Mouse (Mus musculus) Patski (cell line): ENCODE data around the gene Plxna2. TPM values are rescaled to one million over a fixed set of nuclear protein-coding genes. Genes with fewer than 3 reads are reported as not detected.

Experiments used
- ATAC-seq: fragments of 100-300 bp; one replicate; pipeline ENCODE4 v1.8.0; 2021
- CTCF ChIA-PET: fragments of 350-600 bp; sonication (Branson Sonifier 250); formaldehyde crosslinking; loops from one replicate; lab custom pipeline; 2022; ENCODE audit warnings: inconsistent platforms; lab: Charles Lee
- POLR2A ChIA-PET: fragments of 350-600 bp; sonication (Branson Sonifier 250); formaldehyde crosslinking; loops from one replicate; lab custom pipeline; 2022; ENCODE audit warnings: antibody characterized with exemption, inconsistent platforms; lab: Charles Lee
- DNase-seq: peaks from one replicate; pipeline ENCODE4 v3.0.0-alpha.2; 2011; ENCODE audit warnings: low read depth, low spot score
- H3K27me3 ChIP-seq: fragments of 371-371 bp; one replicate; pipeline ENCODE4 v1.5.1; 2021
- CTCF ChIP-seq: fragments of 100-300 bp; IDR thresholded peaks from one replicate; pipeline ENCODE4 v1.5.1; 2021
- in situ Hi-C: fragments of 300-500 bp; cut with MboI; formaldehyde crosslinking; loops from 3 replicates; pipeline ENCODE4 v1.11.1; 2018; ENCODE audit warnings: low pct_unique_long_range_greater_than_20kb, mixed read lengths
- polyA plus RNA-seq: library from polyadenylated mRNA; unstranded; gene quantifications from one replicate; pipeline ENCODE4 v1.2.3, GENCODE M21; 2021

Plxna2 gene
- polyA plus RNA-seq, 1 experiment from 2014 or later: 26.2 TPM

- no peaks in the 10 kb centered on the region for H3K27me3 ChIP-seq
- in situ Hi-C loops: no loop called here
- POLR2A ChIA-PET: interaction anchor here (1.7 kb wide), 1 partner anchor 10 kb away, joined by 3 read pairs; no protein-coding TSS in a partner anchor
- no peak for TF ChIP-seq CTCF
- ATAC-seq (no peak), DNase-seq (no peak)
- CTCF ChIA-PET: interaction anchor here (0.8 kb wide), 1 partner anchor 74 kb away, joined by 3 read pairs; no protein-coding TSS in a partner anchor
Observed at GRCm38 (mm10) chr1:194693063-194693462, 75.0 kb downstream of the Plxna2 start.

GRCm38 (mm10) chr1:194693488-194693887 is 75.5 kb downstream of the Plxna2 start:
- POLR2A ChIA-PET: interaction anchor here (1.7 kb wide), 1 partner anchor 10 kb away, joined by 3 read pairs; no protein-coding TSS in a partner anchor
- TF ChIP-seq CTCF: no peak
- no peaks in the 10 kb centered on the region for H3K27me3 ChIP-seq
- in situ Hi-C loops: no loop called here
- ATAC-seq (no peak), DNase-seq (no peak)
- CTCF ChIA-PET: no interaction called here

- POLR2A ChIA-PET: interaction anchor here (0.6 to 0.8 kb wide), 2 partner anchors 71 to 73 kb away, joined by 3 read pairs; no protein-coding TSS in a partner anchor
- in situ Hi-C loops: no loop called here
- no peak for TF ChIP-seq CTCF
- no peak for ATAC-seq
- no peak for DNase-seq
- CTCF ChIA-PET: interaction anchor here (1.3 kb wide), 1 partner anchor 27 kb away, joined by 3 read pairs; no protein-coding TSS in a partner anchor
- H3K27me3 ChIP-seq: no peaks in the 10 kb centered on the region
Observed at GRCm38 (mm10) chr1:194694805-194695204, 76.8 kb downstream of the Plxna2 start.

- in situ Hi-C loops: no loop called here
- H3K27me3 ChIP-seq: no peaks in the 10 kb centered on the region
- TF ChIP-seq CTCF: no peak
- ATAC-seq: no peak
- no peak for DNase-seq
- CTCF ChIA-PET: interaction anchor here (1.0 to 2.6 kb wide), 3 partner anchors 10 to 18 kb away, joined by 3 to 5 read pairs (median 3); no protein-coding TSS in a partner anchor
- POLR2A ChIA-PET: no interaction called here
Observed at GRCm38 (mm10) chr1:194697439-194697838, 79.4 kb downstream of the Plxna2 start.

- no peak for TF ChIP-seq CTCF
- ChIA-PET CTCF (interaction anchor here (1.6 to 1.7 kb wide), 2 partner anchors 15 to 23 kb away, joined by 3 to 4 read pairs; no protein-coding TSS in a partner anchor), POLR2A (no interaction called here)
- ATAC-seq: no peak
- in situ Hi-C loops: no loop called here
- no peaks in the 10 kb centered on the region for H3K27me3 ChIP-seq
- no peak for DNase-seq
Observed at GRCm38 (mm10) chr1:194699321-194699720, 81.3 kb downstream of the Plxna2 start.

- no peak for TF ChIP-seq CTCF
- CTCF ChIA-PET: interaction anchor here (0.6 to 2.0 kb wide), 5 partner anchors 14 to 221 kb away, joined by 3 to 7 read pairs (median 6); no protein-coding TSS in a partner anchor
- no peaks in the 10 kb centered on the region for H3K27me3 ChIP-seq
- DNase-seq (no peak), ATAC-seq (no peak)
- POLR2A ChIA-PET: interaction anchor here (0.6 to 1.3 kb wide), 2 partner anchors 79 to 82 kb away, joined by 3 read pairs; no protein-coding TSS in a partner anchor
- in situ Hi-C loops: loop anchor here (25.0 kb wide), 1 partner anchor 991 kb away; no protein-coding TSS in a partner anchor
Observed at GRCm38 (mm10) chr1:194703235-194703634, 85.2 kb downstream of the Plxna2 start.

GRCm38 (mm10) chr1:194704171-194704855 is 86.3 kb downstream of the Plxna2 start:
- POLR2A ChIA-PET: no interaction called here
- DNase-seq: no peak
- in situ Hi-C loops: loop anchor here (25.0 kb wide), 1 partner anchor 992 kb away; no protein-coding TSS in a partner anchor
- H3K27me3 ChIP-seq: no peaks in the 10 kb centered on the region
- no peak for ATAC-seq
- no peak for TF ChIP-seq CTCF
- CTCF ChIA-PET: interaction anchor here (1.4 to 2.0 kb wide), 3 partner anchors 18 to 80 kb away, joined by 3 to 6 read pairs (median 6); no protein-coding TSS in a partner anchor

- in situ Hi-C loops: loop anchor here (25.0 kb wide), 1 partner anchor 994 kb away; no protein-coding TSS in a partner anchor
- ATAC-seq (no peak), DNase-seq (no peak)
- POLR2A ChIA-PET: no interaction called here
- no peak for TF ChIP-seq CTCF
- CTCF ChIA-PET: interaction anchor here (1.9 kb wide), 1 partner anchor 12 kb away, joined by 4 read pairs; no protein-coding TSS in a partner anchor
- H3K27me3 ChIP-seq: no peaks in the 10 kb centered on the region
Observed at GRCm38 (mm10) chr1:194706566-194706965, 88.5 kb downstream of the Plxna2 start.

- TF ChIP-seq CTCF: no peak
- H3K27me3 ChIP-seq: no peaks in the 10 kb centered on the region
- in situ Hi-C loops: loop anchor here (25.0 kb wide), 1 partner anchor 1000 kb away; no protein-coding TSS in a partner anchor
- ATAC-seq: no peak
- ChIA-PET POLR2A (interaction anchor here (0.8 to 0.9 kb wide), 2 partner anchors 10 to 84 kb away, joined by 3 to 4 read pairs; no protein-coding TSS in a partner anchor), CTCF (interaction anchor here (1.1 to 3.1 kb wide), 3 partner anchors 9 to 88 kb away, joined by 3 to 14 read pairs (median 3); no protein-coding TSS in a partner anchor)
- DNase-seq: no peak
Observed at GRCm38 (mm10) chr1:194712373-194712772, 94.4 kb downstream of the Plxna2 start.
